Mouse (Mus musculus): Measurements from ENCODE around the gene Kcnk7. TPM values are rescaled to one million over a fixed set of nuclear protein-coding genes. Genes with fewer than 3 reads are reported as not detected.

Kcnk7 gene
- total RNA-seq, 2 experiments from 2014 or later, result not detected

DNA sequence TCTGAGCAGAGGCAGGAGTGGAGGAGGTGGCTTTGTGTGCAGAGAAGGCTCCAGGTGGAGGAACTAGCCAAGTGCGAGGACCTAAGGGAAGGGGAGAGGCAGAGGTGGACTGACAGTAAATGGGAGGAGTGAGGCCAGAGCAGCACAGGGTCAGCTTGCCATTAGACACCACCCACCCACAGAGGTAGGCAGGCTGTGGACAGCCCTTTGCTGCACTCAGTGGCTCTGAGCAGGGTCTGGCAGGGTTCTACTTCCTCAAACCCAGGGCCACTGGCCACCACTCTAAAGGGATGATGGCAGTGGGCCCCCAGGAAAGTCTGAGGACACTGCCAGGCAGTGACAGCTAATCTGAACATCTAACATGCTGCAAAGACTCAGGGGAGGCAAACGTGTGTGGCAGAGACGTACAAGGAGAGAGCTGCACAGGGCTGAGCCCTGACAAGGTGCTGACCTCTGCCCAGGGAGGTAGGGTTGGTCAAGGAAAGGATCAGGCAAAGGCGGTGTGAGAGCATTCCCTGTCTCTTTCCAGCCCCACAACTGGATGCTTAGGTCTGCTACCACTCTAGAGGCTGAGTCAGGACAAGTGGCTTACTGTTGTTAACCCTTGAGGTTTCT is 19.9 kb downstream of the Kcnk7 start:
- no peak for ATAC-seq (replicated peaks; ENCODE audit: low FRiP score, poor library complexity, severe bottlenecking)

- peak; percentile 45 for ATAC-seq (replicated peaks; ENCODE audit: low FRiP score, poor library complexity, severe bottlenecking)
These were observed 20.4 kb downstream of the Kcnk7 start for GRCm38 (mm10) chr19:5724549-5724941.

DNA sequence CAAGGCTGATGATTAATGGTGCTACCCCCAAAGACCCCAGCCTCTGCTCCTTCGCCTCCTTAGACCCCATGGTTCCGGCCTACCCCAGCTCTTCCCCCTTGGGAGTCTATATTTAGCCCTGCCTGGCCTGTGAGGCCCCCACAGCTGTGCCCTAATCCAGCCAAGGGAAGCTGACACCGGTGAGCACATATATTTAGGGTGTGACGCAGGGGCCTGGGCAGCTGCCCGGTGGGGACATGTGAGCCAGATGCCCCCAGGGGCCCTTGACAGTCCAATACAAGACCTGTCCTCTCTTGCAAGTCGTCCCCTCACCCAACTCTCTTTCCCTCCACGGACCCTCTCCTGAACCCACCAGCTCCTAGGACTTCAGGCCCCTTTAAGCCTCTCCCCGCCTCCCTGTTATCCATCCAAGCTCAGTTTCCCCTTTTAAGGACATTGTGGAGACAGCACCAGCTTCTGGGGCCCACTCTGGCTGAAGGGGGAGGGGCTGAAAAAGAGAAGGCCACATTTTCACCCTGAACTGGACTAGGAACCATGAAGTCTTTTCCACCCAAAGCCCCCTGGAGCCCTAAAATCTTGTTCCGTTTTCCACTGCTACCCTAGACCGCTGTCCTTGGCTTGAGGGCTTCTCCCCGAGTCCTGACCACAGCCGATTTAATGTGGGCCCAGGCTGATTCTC is 21.0 kb downstream of the Kcnk7 start:
- ATAC-seq (replicated peaks; ENCODE audit: low FRiP score, poor library complexity, severe bottlenecking), result no peak

DNA sequence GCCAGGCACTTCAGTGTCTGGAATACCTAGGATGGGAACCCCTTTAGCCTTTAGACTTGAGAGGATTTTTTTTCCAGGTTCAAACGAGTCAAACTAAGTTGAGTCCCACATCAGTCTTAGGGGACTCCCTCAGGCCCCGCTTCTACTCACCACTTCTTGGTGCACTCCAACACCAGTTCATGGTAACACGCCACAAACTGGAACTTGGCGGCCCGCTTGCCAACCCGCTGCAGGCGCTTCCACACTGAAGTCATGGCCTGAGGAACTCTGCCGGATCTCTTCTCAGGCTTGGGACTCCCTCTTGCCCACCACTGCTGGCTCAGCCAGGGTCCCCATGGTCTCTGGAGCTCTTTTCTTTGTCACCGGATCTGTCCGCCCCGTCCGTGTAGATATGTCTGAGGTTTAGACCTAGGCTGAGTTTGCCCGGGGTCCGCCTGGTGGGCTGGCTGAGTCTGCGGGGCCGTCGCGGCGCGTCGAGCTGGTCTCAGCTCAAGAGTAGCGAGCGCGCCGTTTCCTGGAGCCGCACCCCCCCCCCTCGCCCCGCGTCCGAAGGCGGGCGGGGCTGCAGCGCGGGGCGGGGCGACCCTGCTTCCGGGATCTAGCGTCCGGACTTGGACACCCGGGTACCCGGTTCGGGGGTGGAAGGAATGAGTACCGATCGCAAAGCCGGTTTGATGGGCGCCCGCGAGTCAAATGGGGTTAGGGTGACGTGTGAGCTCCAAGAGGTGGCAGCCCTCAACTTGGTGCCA is 21.8 kb downstream of the Kcnk7 start, which contains the start of gene Ehbp1l1:
Ehbp1l1 (minus strand) TSS at position 551 of the 749 bp plus-strand sequence.
- peak; percentile 18 for ATAC-seq (replicated peaks; ENCODE audit: low FRiP score, poor library complexity, severe bottlenecking)

- ATAC-seq (replicated peaks; ENCODE audit: low FRiP score, poor library complexity, severe bottlenecking), result peak; percentile 39
These were observed 22.9 kb downstream of the Kcnk7 start for GRCm38 (mm10) chr19:5726961-5727578.

GRCm38 (mm10) chr19:5727701-5728100 is 23.5 kb downstream of the Kcnk7 start:
- peak; percentile 17 for ATAC-seq (replicated peaks; ENCODE audit: low FRiP score, poor library complexity, severe bottlenecking)

GRCm38 (mm10) chr19:5728631-5729443 is 24.7 kb downstream of the Kcnk7 start:
- ATAC-seq (replicated peaks; ENCODE audit: low FRiP score, poor library complexity, severe bottlenecking), result no peak

DNA sequence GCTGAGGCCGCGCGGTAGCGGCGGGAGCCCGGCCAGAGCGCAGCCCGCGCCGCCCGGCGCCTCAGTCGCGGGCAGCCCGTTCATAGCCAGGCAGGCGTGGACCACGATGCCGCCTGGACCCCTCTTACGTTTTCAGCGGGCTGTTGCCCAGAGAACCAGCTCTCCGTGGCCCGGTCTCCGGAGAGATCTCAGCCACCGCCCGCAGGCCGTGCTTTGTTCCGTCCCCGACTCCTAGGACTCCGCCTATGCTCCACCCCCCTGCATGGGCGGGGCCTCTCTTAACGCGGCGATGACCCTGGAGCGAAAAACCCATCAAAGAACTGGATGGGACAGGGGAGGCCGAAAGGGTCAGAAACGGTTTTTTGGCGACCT is 25.3 kb downstream of the Kcnk7 start, which contains the start of gene Fam89b:
Fam89b (minus strand) TSS at position 210 of the 372 bp plus-strand sequence.
- peak; percentile 45 for ATAC-seq (replicated peaks; ENCODE audit: low FRiP score, poor library complexity, severe bottlenecking)

DNA sequence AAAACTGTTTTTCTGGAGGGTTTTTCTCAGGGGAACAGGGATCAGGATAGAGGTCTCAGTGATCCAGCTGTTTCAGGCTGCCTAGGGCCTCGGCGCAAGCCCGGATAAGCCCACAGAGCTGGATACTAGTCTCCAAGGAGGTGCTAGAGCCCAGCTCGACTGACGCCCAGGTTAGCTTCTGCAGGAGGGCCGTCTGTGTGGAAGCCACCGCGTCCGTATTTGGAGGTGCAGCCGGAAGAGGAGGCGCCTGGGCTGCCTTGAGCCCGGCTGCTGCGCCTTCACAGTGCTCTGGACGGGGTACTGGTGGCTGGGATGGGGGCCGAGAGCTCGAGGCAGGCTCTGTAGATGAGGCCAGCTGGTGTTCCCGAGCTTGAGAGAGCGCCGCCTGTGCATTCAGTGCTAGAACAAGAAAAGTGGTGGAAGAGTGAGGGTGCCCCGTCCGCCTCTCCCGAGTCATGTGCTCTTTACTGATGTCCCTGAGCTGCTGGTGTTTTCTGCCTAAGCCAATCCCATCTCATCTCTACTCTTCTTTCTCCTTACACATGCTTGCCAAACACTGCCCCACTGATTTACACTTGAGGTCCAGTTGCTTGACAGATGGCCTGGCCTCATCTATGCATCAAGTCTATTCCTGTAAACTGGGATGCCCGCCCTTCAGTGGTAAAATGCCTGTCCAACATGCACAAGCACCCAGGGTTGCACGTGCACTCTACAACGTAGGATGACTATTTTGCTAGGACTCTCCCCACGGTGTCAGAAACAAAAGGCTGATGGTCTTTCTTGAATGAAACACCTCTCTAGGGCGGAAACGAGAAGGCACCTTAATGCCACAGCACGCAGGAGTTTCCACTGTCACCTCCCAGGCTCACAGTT is 26.4 kb downstream of the Kcnk7 start:
- no peak for ATAC-seq (replicated peaks; ENCODE audit: low FRiP score, poor library complexity, severe bottlenecking)

DNA sequence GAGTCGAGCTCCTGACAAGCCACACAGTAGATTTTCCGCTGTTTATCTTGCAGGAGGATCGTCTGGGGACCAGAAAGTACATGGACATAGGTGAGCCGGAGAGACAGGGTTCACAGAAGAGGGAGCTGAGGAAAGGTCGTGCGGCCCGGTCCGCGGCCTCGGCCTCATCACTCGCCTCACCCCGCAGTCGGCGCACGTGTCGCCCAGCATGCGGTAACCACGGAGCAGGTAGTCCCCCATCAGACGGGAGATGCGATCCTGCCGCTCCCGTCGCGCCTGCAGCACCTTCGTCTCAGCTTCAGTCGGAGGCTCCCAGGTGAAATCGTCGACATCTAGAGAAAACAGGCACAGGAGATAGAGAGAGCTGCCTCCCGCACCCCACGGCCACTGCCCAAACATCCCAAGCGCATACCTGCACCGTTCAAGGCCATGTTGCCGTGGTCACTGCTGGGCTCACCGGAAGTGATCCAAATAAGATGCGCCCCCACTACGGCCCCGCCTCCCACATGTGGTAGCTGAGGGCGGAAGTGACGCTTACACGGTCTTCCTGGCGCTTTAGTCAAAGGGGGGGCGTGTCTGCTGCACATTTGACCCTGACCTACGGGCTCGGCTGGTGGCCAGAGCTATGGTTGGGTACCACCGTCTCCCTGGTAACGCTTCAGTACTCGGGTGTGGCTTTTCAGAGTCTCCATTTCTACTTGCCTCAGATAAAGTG is 27.3 kb downstream of the Kcnk7 start:
- ATAC-seq (replicated peaks; ENCODE audit: low FRiP score, poor library complexity, severe bottlenecking), result peak; percentile 22

DNA sequence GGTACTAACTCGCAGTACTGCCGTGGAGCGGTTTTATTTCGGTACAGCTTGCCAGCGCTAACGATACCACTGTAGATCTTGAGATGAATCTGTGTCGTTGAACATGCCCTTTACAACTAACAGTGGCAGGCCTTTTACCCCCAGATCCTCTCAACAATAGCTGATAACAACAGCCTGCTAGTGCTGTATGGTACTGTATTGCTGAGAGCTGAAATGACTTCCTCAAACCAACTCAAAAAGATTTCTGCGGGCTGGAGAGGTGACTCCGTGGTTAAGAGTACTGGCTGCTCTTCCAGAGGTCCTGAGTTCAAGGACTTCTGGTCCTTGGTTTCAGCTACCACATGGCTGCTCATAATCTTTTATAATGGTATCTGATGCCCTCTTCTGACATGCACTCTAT is 30.2 kb downstream of the Kcnk7 start:
- ATAC-seq (replicated peaks; ENCODE audit: low FRiP score, poor library complexity, severe bottlenecking), result no peak

GRCm38 (mm10) chr19:5739446-5739845 is 35.3 kb downstream of the Kcnk7 start:
- no peak for ATAC-seq (replicated peaks; ENCODE audit: low FRiP score, poor library complexity, severe bottlenecking)

GRCm38 (mm10) chr19:5740320-5741317 is 36.5 kb downstream of the Kcnk7 start, which contains the start of gene Ltbp3:
Ltbp3 (plus strand) TSS chr19:5740904.
- ATAC-seq (replicated peaks; ENCODE audit: low FRiP score, poor library complexity, severe bottlenecking), result no peak

- ATAC-seq (replicated peaks; ENCODE audit: low FRiP score, poor library complexity, severe bottlenecking), result no peak
These were observed 37.6 kb downstream of the Kcnk7 start for GRCm38 (mm10) chr19:5741641-5742240.

GRCm38 (mm10) chr19:5742241-5742641 is 38.1 kb downstream of the Kcnk7 start:
- ATAC-seq (replicated peaks; ENCODE audit: low FRiP score, poor library complexity, severe bottlenecking), result no peak

GRCm38 (mm10) chr19:5743576-5743975 is 39.4 kb downstream of the Kcnk7 start:
- no peak for ATAC-seq (replicated peaks; ENCODE audit: low FRiP score, poor library complexity, severe bottlenecking)

All from erythroid progenitor cell, adult 5-6 weeks (primary cell).